Mouse (Mus musculus) spleen, embryonic (tissue): ENCODE measurements around the gene Rad51b.

Experiments
- CTCF ChIA-PET: fragments of 350-600 bp; sonication (Branson Sonifier 250); formaldehyde crosslinking; loops from one replicate; lab custom pipeline; 2022; lab: Charles Lee

The Rad51b gene

GRCm38 (mm10) chr12:79843002-79843401, 545.9 kb downstream of the Rad51b start:
- CTCF ChIA-PET = no interaction called here

- CTCF ChIA-PET = no interaction called here
These were observed 546.4 kb downstream of the Rad51b start for GRCm38 (mm10) chr12:79843496-79843895.

- CTCF ChIA-PET = no interaction called here
These were observed 549.4 kb downstream of the Rad51b start for GRCm38 (mm10) chr12:79846247-79847151.

- CTCF ChIA-PET = interaction anchor here (0.5 kb wide), 1 partner anchor 29 kb away, joined by 4 read pairs; no protein-coding TSS in a partner anchor
These were observed 551.5 kb downstream of the Rad51b start for GRCm38 (mm10) chr12:79848539-79848938.

GRCm38 (mm10) chr12:79850021-79850420, 552.9 kb downstream of the Rad51b start:
- CTCF ChIA-PET = no interaction called here

- CTCF ChIA-PET = no interaction called here
These were observed 554.8 kb downstream of the Rad51b start for GRCm38 (mm10) chr12:79851898-79852297.

- CTCF ChIA-PET = no interaction called here
These were observed 555.5 kb downstream of the Rad51b start for GRCm38 (mm10) chr12:79852606-79853005.

- CTCF ChIA-PET = no interaction called here
These were observed 556.9 kb downstream of the Rad51b start for GRCm38 (mm10) chr12:79853901-79854490.

- CTCF ChIA-PET = no interaction called here
These were observed 557.4 kb downstream of the Rad51b start for GRCm38 (mm10) chr12:79854507-79854906.

GRCm38 (mm10) chr12:79856116-79856909, 559.2 kb downstream of the Rad51b start:
- CTCF ChIA-PET = no interaction called here

GRCm38 (mm10) chr12:79857704-79858103, 560.6 kb downstream of the Rad51b start:
- CTCF ChIA-PET = no interaction called here

- CTCF ChIA-PET = no interaction called here
These were observed 561.3 kb downstream of the Rad51b start for GRCm38 (mm10) chr12:79858336-79858735.

GRCm38 (mm10) chr12:79859354-79860247, 562.5 kb downstream of the Rad51b start:
- CTCF ChIA-PET = no interaction called here

- CTCF ChIA-PET = no interaction called here
These were observed 563.1 kb downstream of the Rad51b start for GRCm38 (mm10) chr12:79860248-79860555.
